Mouse (Mus musculus) liver, embryonic 15.5 days (tissue): Measurements from ENCODE around the gene Mxi1. TPM values are rescaled to one million over a fixed set of nuclear protein-coding genes. Genes with fewer than 3 reads are reported as not detected.

Source experiments
- ATAC-seq: fragments of 200-750 bp; cut with Nextera tagmentation; 2 replicates; pipeline ENCODE4 v1.8.0; 2017; ENCODE audit warnings: moderate number of reproducible peaks, mild to moderate bottlenecking, moderate library complexity; ENCODE audit not compliant: insufficient read depth
- H3K27ac ChIP-seq: fragments of 300-500 bp; sonication (generic); replicated peaks from 2 replicates; pipeline ENCODE4 v1.5.1; 2015; ENCODE audit warnings: mild to moderate bottlenecking, inconsistent platforms
- H3K27me3 ChIP-seq: fragments of 300-500 bp; sonication (generic); 2 replicates; pipeline ENCODE4 v1.6.1; 2015; ENCODE audit warnings: mild to moderate bottlenecking, inconsistent platforms
- H3K36me3 ChIP-seq: fragments of 300-500 bp; sonication (generic); replicated peaks from 2 replicates; pipeline ENCODE4 v1.6.1; 2015; ENCODE audit warnings: moderate library complexity, mild to moderate bottlenecking, inconsistent platforms
- H3K4me1 ChIP-seq: fragments of 300-500 bp; sonication (generic); replicated peaks from 2 replicates; pipeline ENCODE4 v1.6.1; 2015; ENCODE audit warnings: inconsistent platforms
- H3K4me2 ChIP-seq: fragments of 300-500 bp; sonication (generic); 2 replicates; pipeline ENCODE4 v1.6.1; 2015; ENCODE audit warnings: moderate library complexity, mild to moderate bottlenecking, inconsistent platforms
- H3K4me3 ChIP-seq: fragments of 300-500 bp; sonication (generic); replicated peaks from 2 replicates; pipeline ENCODE4 v1.5.1; 2015; ENCODE audit warnings: mild to moderate bottlenecking, inconsistent platforms
- H3K9ac ChIP-seq: fragments of 300-500 bp; sonication (generic); 2 replicates; pipeline ENCODE4 v1.6.1; 2015; ENCODE audit warnings: moderate library complexity, mild to moderate bottlenecking, inconsistent platforms
- H3K9me3 ChIP-seq: fragments of 300-500 bp; sonication (generic); replicated peaks from 2 replicates; pipeline ENCODE4 v1.6.1; 2016; ENCODE audit warnings: inconsistent platforms
- WGBS: fragments of 180-500 bp; shearing (Covaris S2); methylation state at CpG from one replicate; pipeline ENCODE4 v1.1.7; 2015; ENCODE audit warnings: mixed read lengths; ENCODE audit not compliant: insufficient replicate concordance; 5-methylcytosine and 5-hydroxymethylcytosine counted together
- polyA plus RNA-seq: library from polyadenylated mRNA; unstranded; fragments of >200 nt; fragmentation: Nextera tagmentation; extraction: Ambion mirVana; gene quantifications from 2 replicates; pipeline ENCODE4 v1.2.1, GENCODE M21; 2015

Mxi1 gene
- polyA plus RNA-seq, 1 experiment from 2014 or later: 34.8 TPM

DNA sequence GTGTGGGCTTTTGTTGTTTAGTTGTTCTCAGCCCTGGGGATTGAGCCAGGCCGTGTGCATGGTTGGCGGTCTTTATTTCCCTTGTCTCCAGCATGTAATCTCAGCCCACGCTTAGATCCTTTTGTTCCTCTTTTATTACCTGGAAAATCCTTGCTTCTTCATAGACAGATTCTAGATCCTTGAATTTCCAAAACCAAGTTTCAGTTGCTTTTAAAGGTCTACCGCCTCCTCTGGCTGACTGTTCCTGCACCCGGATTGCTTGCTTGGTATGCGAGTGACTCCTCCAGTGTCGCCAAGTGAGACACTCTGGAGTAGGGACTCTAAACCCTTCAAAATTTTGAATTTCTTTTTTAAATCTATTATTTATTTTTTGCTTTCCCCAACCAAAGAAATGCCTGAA, 56.6 kb downstream of the Mxi1 start:
- 82% methylated on average over 7 of the region's 7 CpGs for WGBS
- H3K4me1 ChIP-seq: peaks cover 15% of the 10 kb centered on the region; the same call in 1 of the 2 replicates
- peaks cover 16% of the 10 kb centered on the region for H3K36me3 ChIP-seq

DNA sequence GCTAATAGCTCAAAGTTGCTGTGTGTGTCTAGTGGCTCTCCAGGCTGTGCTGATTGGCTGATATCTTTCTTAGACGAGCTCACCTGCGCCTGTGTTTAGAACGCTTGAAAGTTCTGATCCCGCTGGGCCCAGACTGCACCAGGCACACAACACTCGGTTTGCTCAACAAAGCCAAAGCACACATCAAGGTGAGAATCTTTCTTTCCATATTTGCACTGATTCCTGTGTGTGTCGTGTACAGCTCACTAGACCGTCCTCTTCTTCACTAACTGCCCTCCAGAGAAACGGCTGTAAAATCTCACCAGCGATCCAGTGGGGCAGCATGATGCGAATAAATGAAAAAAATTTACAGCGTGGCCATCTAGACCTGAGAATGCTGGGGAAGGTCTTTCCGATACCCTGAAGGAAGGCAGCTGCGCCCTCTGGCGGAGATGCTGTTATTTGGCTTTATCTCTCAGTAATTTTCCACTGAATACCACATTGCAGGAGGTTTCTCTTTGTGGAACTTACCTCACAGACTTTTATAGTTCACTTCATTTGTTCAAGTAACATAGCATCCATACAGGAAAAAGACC, 59.2 kb downstream of the Mxi1 start:
- 31% methylated on average over 14 of the region's 14 CpGs for WGBS
- Histone ChIP-seq H3K4me3 (no peak overlapping the region), H3K9ac (no peak overlapping the region), H3K4me1 (peaks cover 15% of the 10 kb centered on the region; the same call in 1 of the 2 replicates), H3K27ac (no peak overlapping the region), H3K36me3 (peaks cover 41% of the 10 kb centered on the region), H3K27me3 (no peaks in the 10 kb centered on the region), H3K4me2 (no peak overlapping the region; the same call in 1 of the 2 replicates), H3K9me3 (no peaks in the 10 kb centered on the region)
- 0 out of 2 replicates have a peak, but pooled peaks have one; percentile 13 for ATAC-seq

More for the DNA sequence above, 56.6 kb downstream of the Mxi1 start:
- Histone ChIP-seq H3K9me3 (no peaks in the 10 kb centered on the region), H3K27me3 (no peaks in the 10 kb centered on the region), H3K27ac (no peak overlapping the region), H3K4me2 (no peak overlapping the region), H3K9ac (no peak overlapping the region), H3K4me3 (no peak overlapping the region)
- no peak for ATAC-seq

DNA sequence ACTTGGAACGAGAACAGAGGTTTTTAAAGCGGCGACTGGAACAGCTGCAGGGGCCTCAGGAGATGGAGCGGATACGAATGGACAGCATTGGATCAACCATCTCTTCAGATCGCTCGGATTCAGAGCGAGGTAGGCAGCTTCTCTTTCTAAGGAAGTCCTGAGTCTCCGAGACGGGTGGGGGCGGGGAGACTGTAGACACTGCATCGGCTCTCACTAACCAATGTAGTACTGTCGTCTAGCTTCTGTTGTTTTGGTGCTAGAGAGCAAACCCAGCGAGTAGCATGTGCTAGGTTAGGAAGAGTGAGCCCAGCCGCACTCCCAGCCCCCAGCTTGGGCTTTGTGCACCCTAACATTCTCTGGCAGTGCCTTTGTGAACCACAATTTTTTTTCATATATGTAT, 59.9 kb downstream of the Mxi1 start:
- ATAC-seq: no peak
- no peak overlapping the region for H3K9ac ChIP-seq
- 80% methylated on average over 15 of the region's 15 CpGs for WGBS

DNA sequence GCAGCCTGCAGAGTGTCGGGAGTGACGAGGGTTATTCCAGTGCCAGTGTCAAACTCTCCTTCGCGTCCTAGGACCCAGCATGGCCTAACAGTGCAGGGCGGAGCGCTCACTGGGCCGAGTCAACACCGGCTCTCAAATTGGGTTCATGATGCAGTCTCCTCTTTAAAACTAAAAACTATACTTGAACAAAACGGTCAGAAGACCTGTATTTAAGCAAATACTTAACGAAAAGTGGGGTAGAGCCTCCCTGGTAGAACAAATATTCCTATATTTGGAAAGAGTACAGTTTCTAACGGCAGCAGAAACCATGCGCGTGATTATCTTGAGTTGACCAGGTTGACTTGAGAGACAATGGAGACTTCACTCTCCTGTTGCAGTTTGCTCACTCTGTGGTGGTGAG, 61.3 kb downstream of the Mxi1 start, which contains the start of gene Gm10197:
TSS of gene Gm10197 (minus strand) at position 101 of the 400 bp plus-strand sequence.
- Histone ChIP-seq H3K36me3 (peaks cover 61% of the 10 kb centered on the region), H3K4me2 (no peak within 1 kb of the TSS), H3K9ac (no peak within 1 kb of the TSS), H3K9me3 (no peaks in the 10 kb centered on the region), H3K4me3 (no peak within 1 kb of the TSS), H3K4me1 (peaks cover 10% of the 10 kb centered on the region; the same call in 1 of the 2 replicates), H3K27ac (no peak within 1 kb of the TSS), H3K27me3 (no peaks in the 10 kb centered on the region)
- WGBS: 88% methylated on average over 13 of the region's 13 CpGs
- no peak for ATAC-seq

More for the DNA sequence above, 59.9 kb downstream of the Mxi1 start:
- H3K4me2 ChIP-seq: no peak overlapping the region
- no peaks in the 10 kb centered on the region for H3K27me3 ChIP-seq
- H3K27ac ChIP-seq: no peak overlapping the region
- peaks cover 15% of the 10 kb centered on the region; the same call in 1 of the 2 replicates for H3K4me1 ChIP-seq
- H3K9me3 ChIP-seq: no peaks in the 10 kb centered on the region
- H3K36me3 ChIP-seq: peaks cover 47% of the 10 kb centered on the region
- H3K4me3 ChIP-seq: no peak overlapping the region

DNA sequence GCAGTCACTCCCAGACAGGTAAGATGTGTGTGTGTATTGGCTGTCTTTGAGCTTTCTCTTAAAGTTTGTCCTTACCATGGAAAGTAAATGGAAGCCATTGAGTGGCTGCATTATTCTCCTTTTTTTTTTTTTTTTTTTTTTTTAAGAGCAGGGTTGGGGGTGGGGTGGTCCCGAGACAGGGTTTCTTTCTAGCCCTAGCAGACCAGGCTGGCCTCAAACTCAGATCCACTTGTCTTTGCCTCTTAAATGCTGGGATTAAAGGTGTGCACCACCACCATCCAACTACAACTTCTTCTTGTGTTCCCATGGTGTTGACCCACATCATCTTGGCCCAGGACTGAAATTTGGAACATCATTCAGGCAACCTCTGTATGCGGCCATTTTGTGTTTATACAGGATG, 63.3 kb downstream of the Mxi1 start:
- WGBS: 86% methylated on average over 2 of the region's 2 CpGs
- H3K9me3 ChIP-seq: no peaks in the 10 kb centered on the region
- no peaks in the 10 kb centered on the region for H3K27me3 ChIP-seq
- H3K9ac ChIP-seq: no peak overlapping the region
- H3K4me2 ChIP-seq: no peak overlapping the region
- no peak overlapping the region for H3K4me3 ChIP-seq
- no peak overlapping the region for H3K27ac ChIP-seq
- peaks cover 10% of the 10 kb centered on the region; the same call in 1 of the 2 replicates for H3K4me1 ChIP-seq
- no peak for ATAC-seq
- peaks cover 78% of the 10 kb centered on the region for H3K36me3 ChIP-seq

DNA sequence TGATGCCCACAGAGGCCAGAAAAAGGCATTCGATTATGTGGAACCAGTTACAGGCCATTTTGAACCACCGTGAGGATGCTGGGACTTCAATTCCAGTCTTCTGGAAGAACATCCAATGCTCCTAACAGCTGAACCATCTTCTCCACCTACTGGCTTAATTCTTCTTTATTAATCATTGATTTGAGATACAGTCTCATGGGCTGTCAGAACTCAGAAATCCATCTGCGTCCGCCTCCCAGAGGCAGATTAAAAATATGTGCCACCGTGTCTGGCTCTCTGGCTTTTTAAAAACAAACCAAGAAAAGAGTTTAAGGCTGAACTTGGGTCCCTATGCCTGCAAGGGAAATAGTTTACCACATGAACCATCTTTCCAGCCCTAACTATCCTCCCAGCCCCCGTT, 65.0 kb downstream of the Mxi1 start:
- Histone ChIP-seq H3K4me2 (no peak overlapping the region), H3K9me3 (no peaks in the 10 kb centered on the region), H3K9ac (no peak overlapping the region), H3K4me1 (no peaks in the 10 kb centered on the region), H3K27me3 (no peaks in the 10 kb centered on the region), H3K4me3 (no peak overlapping the region), H3K27ac (no peak overlapping the region), H3K36me3 (peaks cover 90% of the 10 kb centered on the region)
- no peak for ATAC-seq
- WGBS: 88% methylated on average over 6 of the region's 6 CpGs

DNA sequence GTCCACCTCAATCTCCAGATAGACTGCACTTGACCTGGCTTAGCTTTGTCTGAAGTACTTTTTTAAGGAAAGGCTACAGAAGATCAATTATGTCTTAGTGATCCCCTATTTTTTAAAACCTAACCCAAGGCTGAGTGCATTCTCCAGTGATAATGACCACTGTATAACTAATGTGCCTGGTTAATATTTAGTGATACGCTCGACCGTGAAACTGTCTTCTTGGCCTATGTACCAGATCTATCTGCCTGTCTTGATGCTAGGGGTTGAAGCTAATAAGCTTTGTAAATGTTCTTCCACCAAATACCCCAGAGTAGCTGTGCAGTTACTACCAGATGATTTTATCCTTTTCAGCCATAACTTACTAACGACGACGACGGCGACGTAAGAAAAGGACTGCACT, 65.5 kb downstream of the Mxi1 start:
- Histone ChIP-seq H3K9me3 (no peaks in the 10 kb centered on the region), H3K9ac (no peak overlapping the region), H3K4me3 (no peak overlapping the region), H3K4me1 (no peaks in the 10 kb centered on the region), H3K27ac (no peak overlapping the region), H3K4me2 (no peak overlapping the region), H3K27me3 (no peaks in the 10 kb centered on the region), H3K36me3 (peaks cover 90% of the 10 kb centered on the region)
- no peak for ATAC-seq
- WGBS: 89% methylated on average over 9 of the region's 9 CpGs

DNA sequence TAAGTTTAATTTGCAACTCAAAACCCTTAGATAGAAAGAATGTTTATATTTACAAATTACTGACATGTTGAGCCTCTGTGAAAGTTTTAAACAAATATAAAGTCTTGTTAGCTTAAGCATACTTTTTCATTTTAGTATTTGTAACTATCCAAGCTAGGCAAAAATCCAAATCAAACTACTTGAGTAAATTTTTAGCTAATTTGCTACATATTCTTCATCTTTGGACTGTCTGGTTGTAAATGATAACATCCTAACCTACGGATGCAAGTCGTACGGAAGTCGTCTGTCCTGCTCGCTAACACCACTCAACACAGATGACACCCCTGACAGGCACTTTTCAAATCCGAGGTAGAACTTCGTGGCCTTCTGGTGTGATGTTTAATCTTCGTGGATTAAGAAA, 67.3 kb downstream of the Mxi1 start:
- Histone ChIP-seq H3K36me3 (peaks cover 94% of the 10 kb centered on the region), H3K4me1 (no peaks in the 10 kb centered on the region), H3K27ac (no peak overlapping the region), H3K9me3 (no peaks in the 10 kb centered on the region), H3K4me3 (no peak overlapping the region), H3K4me2 (no peak overlapping the region), H3K9ac (no peak overlapping the region), H3K27me3 (no peaks in the 10 kb centered on the region)
- ATAC-seq: no peak
- WGBS: 73% methylated on average over 8 of the region's 8 CpGs

DNA sequence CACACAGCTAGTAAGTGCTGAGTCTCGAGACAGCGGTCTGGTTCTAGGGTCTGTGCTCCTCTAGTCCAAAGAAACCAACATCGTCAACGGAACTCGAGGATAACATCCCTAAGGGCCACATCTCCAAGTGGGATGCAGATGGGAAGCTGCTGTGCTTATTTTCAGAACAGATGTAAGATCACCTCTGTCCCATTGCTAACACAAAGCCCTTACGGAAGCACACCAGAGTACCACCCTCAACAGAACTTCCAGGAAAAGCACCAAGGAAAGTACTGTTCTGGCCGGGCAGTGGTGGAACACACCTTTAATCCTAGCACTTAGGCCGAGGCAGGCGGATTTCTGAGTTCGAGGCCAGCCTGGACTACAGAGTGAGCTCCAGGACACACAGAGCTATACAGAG, 68.1 kb downstream of the Mxi1 start:
- no peaks in the 10 kb centered on the region for H3K9me3 ChIP-seq
- WGBS: 87% methylated on average over 10 of the region's 10 CpGs
- no peak overlapping the region for H3K27ac ChIP-seq
- H3K36me3 ChIP-seq: peaks cover 94% of the 10 kb centered on the region
- no peak overlapping the region for H3K9ac ChIP-seq
- H3K27me3 ChIP-seq: no peaks in the 10 kb centered on the region
- H3K4me3 ChIP-seq: no peak overlapping the region
- H3K4me2 ChIP-seq: no peak overlapping the region
- H3K4me1 ChIP-seq: no peaks in the 10 kb centered on the region
- ATAC-seq: no peak

DNA sequence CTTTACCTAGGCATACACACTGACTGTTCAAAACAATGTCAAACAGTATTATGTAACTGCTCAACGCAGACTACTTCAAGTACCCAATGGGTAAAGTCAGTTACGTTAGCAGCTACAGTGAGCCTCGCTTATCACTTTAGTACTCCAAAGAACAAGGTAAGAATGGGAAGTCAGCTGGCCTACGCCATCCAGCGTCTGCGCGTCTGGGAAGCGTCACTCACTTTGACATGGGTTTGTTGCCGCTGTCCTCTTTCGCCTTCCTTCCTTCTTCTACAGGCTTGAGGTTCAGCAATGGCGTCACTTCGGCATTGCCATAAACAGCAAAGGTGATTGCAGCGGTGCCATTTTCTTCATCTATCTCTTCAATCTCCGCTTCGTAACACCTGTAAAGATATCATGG, 73.0 kb downstream of the Mxi1 start:
- no peak for ATAC-seq
- peaks cover 14% of the 10 kb centered on the region for H3K4me1 ChIP-seq
- no peaks in the 10 kb centered on the region for H3K27me3 ChIP-seq
- no peak overlapping the region for H3K4me2 ChIP-seq
- no peak overlapping the region for H3K4me3 ChIP-seq
- whole genome bisulfite sequencing: 92% methylated on average over 15 of the region's 15 CpGs
- no peak overlapping the region for H3K9ac ChIP-seq
- no peak overlapping the region for H3K27ac ChIP-seq
- no peaks in the 10 kb centered on the region for H3K9me3 ChIP-seq
- H3K36me3 ChIP-seq: peaks cover 92% of the 10 kb centered on the region

DNA sequence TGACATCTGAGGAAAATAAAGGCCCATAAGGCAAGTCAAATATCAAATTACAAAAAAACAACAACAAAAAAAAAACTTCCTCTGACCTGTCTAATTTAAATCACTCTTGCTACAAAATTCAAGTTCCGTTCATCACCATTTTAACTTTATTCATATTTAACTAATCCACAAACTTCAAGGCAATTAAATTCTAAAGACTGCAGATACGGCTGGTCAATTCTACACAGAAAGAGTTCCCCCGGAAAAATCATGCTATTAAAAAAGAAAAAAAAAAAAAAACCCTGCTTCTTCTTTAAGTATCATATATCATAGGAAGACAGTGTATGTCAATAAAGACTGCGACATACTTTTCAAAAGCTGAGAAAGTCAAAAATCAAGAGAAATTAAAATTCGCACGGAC, 79.1 kb downstream of the Mxi1 start:
- H3K9me3 ChIP-seq: no peaks in the 10 kb centered on the region
- peak overlapping the region; percentile 100 for H3K4me3 ChIP-seq
- H3K4me2 ChIP-seq: peak overlapping the region; percentile 82
- peak overlapping the region; percentile 99 for H3K9ac ChIP-seq
- no peak for ATAC-seq
- H3K36me3 ChIP-seq: peaks cover 41% of the 10 kb centered on the region
- WGBS: 16% methylated on average over 6 of the region's 6 CpGs
- H3K27ac ChIP-seq: peak overlapping the region; percentile 97; the same call in 1 of the 2 replicates
- no peaks in the 10 kb centered on the region for H3K27me3 ChIP-seq
- peaks cover 48% of the 10 kb centered on the region for H3K4me1 ChIP-seq
